Mouse (Mus musculus) natural killer cell, adult 2 months (primary cell): Measurements from ENCODE around the gene Ampd2.

Source experiments
- DNase-seq, 2 experiments: peaks; one replicate each; pipeline ENCODE4 v3.0.0; 2022; ENCODE audit warnings: low spot score in 2 of 2

Gene Ampd2

GRCm38 (mm10) chr3:108086470-108086979 lies at the start of gene Ampd2:
Gene Ampd2 (minus strand): TSS chr3:108086651.
- DNase-seq, result peak in 1 of 2 experiments; percentile 22

GRCm38 (mm10) chr3:108134701-108135100 lies 48.2 kb upstream of the Ampd2 start:
- DNase-seq, result no peak

DNA sequence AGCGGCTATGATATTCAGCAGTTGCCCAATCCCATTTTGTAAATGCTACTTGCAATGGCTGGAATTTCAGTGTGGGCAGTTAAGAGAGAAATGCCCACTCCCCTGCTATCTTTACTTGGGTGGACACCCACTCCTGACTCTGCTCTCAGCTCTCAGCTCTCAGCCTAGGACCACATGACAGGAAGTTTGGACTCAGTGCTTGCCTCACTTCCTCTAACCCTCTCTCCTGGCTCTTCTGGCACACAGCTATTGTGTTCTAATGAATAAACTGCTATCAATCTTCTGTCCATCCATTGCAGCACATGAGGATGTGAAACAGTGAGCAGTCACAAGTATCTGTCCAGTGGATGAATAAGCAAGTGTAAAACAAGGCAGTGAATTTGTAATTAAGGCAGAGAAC lies 46.0 kb upstream of the Ampd2 start:
- no peak for DNase-seq

GRCm38 (mm10) chr3:108131821-108132220 lies 45.4 kb upstream of the Ampd2 start:
- DNase-seq, result no peak

DNA sequence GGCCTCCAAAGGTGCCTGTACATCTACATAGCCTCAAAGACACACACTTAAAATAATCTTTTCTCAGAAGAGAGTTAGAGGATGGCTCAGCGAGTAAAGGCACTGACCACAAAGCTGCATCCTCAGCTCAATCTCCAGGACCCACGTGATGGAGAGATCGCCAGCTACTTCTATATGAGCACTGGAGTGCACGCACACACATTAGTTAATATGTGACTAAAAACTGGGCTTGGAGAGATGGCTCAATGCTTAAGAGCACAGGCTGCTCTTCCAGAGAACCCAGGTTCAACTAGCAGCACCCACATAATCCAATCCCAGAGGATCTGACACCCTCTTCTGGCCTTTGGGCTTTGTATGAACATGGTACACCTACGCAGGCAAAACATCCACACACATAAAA lies 44.8 kb upstream of the Ampd2 start:
- no peak for DNase-seq

DNA sequence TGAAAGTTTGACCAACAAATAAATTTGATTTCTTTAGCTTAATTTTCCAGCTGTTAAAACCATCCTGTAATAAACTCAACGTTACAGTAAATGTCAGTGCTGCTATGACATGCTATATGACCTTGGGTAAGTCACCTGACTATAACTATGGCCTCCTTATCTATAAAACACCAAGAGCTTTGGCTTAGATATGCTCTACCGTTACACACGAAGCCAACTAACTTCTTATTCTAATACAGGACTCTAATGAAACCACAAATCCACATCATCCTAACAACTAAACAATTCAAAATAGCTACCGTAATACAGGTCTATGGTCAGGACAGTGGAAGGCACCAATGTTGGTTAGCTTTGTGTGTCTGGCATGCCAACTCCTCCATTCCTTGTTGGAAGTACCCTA lies 43.4 kb upstream of the Ampd2 start:
- no peak for DNase-seq

DNA sequence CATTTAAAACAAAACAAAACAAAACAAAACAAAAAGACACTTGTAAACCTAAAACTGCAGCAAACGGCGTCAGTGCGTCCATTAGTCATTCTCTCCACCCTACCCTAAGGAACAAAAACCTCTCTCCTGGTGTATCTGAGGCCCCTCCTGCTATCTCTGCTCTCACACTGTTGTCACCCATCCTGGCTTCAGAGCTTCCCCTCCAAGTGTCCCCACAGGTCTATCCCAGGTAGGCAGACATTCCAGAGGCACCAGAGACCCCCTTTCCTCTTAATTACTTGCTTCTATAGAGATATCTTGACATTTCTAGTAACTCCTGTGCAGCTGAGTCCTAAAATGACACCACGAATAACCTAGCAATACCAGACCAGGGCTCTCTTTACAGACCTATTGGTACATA lies 42.9 kb upstream of the Ampd2 start:
- DNase-seq, result no peak

DNA sequence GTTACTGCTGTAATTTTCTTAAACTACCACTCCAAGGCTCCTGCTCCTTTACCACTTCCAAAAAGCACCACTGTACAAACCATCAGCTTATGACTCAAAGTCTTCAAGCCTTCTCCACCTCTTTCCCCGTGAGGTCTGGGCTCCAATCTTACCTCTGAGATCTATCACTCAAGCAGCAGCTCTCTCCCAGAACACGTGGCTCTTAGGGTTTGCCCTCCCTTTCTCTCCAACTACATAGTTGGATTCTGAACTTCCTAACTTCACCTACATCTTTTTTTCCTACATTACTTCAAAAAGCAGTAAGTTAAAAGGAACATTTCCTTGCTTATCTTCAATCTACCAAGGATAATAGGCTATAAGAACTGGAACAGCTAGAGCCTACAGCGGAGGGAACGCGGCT lies 42.1 kb upstream of the Ampd2 start:
- DNase-seq, result no peak

DNA sequence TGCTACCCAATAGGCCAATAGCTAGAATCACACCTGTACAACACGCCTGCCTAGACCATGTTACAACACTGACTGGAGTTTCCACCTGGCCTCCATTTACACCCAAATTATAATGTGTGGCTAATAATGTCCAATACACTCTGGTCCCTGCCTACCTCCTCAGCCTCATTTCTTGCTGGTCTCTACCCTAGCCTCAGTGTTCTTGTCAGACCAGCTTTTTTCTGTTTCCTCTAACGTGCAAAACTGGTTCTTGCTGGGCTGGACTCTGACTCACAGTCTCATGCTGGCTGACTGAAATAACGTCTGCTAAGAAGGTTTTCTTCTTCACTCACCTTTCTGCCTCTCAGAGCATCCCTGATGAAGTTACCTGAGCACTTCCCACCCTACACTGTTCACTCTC lies 39.9 kb upstream of the Ampd2 start:
- no peak for DNase-seq

- no peak for DNase-seq
These were observed 37.7 kb upstream of the Ampd2 start for GRCm38 (mm10) chr3:108124131-108124530.

DNA sequence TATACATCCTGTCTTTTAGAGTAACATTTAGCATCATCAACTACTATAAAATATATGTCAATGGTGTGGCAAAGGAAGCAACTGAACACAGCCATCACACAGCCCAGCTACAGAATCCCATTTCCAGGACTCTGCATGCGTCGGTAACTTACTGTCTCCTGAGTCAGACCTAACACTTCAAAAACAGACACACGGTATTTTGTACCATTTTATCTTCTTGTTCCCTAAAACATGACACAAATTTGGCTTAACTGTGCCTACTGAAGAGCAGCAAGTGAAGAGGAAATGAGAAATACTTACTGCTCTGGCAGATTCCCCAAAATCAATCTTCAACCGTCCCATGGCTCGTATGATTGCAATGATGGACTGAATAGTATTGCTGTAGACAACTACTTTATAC lies 36.8 kb upstream of the Ampd2 start:
- DNase-seq, result no peak

DNA sequence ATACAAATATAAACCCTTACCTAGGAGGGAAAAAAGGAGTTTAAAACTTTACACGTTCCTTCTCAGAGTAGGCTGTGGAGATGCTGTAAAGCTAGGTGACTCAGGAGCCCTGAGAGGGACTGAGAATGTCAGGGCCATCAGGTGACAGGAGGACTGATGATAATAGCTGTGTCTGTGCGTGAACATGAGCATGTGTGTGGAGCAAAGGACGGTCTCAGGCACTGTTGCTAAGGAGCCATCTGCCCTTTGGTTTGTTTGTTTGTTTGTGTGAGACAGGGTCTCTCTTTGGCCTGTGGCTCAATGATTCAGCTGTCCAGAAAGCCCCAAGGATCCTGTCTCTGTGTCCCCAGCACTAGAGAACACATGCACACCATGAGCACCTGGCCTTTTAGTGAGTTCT lies 34.6 kb upstream of the Ampd2 start:
- no peak for DNase-seq

DNA sequence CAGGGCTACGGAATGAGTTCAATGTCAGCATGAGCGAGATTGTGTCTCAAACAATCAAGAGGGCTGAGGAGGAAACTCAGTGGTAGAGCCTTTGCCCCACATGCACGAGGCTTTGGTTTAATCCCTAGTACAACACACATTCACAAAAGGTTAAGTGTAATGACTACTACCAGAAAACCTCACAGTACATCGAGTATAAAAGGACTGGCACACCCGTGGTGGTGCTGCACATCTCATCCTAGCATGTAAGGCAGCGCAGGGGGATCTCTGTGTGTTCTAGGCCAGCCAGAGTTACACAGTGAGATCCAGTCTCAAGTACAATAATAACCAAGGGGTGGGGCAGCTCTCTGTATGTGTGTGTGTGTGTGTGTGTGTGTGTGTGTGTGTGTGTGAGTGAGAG lies 31.0 kb upstream of the Ampd2 start:
- no peak for DNase-seq

DNA sequence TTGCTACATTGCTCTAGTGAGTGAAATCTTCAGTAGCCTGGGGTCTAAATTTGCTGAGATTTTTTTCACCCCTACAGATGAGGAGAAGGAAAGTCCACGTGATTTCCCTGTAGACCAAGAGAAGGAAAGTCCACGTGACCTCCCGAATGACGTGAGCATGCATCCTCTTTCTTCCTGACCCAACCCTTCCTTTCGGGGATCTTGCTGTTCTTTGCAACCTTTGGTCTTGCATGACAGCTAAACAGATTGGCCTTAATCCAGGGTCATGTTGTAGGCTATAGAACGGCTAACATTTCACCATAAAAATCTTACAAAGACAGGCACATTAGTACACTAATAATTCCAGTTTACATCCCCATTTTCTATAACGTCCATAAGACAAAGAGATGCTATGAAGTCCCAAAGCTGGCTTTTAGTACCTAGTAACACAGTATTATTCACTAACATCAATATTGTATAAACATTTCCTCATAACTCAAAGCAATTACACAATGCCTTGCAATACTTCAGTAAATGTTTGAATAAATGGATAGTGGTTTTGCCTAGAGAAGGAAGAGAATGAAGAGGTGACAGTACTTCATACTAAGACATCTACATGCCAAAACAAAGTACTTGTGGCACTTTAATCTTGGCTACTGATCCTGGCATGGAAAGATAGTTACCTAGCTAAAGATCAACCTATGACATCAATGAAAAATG lies 27.3 kb upstream of the Ampd2 start:
- DNase-seq, result no peak

DNA sequence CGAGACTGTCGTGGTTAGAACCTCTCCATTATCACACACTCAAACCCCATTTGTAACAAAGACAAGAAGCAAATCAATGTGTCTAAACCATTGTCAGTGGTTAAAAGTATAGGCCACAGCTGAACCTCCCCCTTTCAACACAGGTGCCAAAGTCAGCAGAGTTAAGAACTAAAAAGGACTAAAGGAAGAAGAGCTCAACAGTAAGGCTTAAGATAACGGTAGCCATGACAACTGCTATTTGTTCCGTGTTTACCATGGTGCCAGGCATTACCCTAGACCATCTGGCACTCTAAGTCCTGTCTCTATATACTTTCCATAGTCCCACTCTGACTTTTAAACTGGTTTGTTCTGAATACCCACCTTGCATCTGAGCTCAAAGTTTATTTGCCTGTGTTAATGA lies 26.2 kb upstream of the Ampd2 start:
- DNase-seq, result no peak

DNA sequence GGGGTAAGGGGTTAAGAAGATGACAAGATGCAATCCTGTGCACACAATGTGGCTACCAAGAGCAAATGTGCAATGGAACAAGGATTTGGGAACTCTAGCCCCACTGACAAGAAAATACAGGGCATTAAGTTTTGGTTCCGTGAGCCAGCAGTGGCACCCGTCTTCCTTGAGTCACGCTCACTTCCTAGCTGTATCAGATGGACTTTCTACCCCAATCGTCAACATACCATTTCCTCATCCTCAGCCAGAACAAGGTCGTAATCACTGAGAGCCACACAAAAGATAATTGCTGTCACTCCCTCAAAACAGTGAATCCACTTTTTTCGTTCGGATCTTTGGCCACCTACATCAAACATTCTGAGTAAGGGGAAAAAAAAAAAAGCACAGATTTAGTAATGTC lies 25.8 kb upstream of the Ampd2 start:
- DNase-seq, result no peak

GRCm38 (mm10) chr3:108111320-108111719 lies 24.9 kb upstream of the Ampd2 start:
- no peak for DNase-seq

DNA sequence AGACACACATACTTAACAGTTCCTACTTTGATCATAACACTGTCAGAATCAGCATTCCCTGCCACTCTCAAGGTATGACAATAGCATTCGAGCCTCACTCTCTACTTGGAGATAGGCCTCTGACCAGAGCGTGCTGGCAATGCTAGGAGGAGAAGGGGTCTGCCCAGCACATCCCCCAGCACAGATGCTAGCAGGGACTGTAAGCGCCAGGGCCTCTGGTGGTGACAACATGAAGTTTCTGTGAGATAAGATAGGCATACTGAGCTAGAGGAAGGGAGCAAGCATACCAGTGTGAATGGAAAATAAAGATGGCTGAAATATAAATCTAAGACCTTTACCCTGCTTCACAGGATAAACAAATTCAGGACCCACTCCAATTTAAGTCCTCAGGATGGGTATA lies 18.8 kb upstream of the Ampd2 start:
- DNase-seq, result no peak

- no peak for DNase-seq
These were observed 15.6 kb upstream of the Ampd2 start for GRCm38 (mm10) chr3:108102075-108102474.

- DNase-seq, result no peak
These were observed 15.1 kb upstream of the Ampd2 start for GRCm38 (mm10) chr3:108101594-108101993.

DNA sequence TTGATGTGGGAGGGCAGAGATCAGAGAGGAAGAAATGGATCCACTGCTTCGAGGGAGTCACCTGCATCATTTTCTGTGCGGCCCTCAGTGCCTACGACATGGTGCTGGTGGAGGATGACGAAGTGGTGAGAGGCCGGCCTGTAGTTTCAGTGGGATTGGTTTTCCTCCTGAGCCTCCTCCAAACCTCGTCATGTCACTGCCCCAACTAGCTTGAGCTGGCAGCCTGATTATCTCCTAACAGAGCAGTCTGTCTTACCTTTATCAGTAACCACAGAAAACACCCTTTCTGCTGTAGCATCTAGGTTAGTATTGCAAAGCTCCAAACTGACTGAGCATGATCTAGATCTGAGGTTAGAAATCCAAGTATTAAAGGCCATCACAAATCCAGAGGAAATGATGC lies 11.9 kb upstream of the Ampd2 start:
- DNase-seq, result no peak

DNA sequence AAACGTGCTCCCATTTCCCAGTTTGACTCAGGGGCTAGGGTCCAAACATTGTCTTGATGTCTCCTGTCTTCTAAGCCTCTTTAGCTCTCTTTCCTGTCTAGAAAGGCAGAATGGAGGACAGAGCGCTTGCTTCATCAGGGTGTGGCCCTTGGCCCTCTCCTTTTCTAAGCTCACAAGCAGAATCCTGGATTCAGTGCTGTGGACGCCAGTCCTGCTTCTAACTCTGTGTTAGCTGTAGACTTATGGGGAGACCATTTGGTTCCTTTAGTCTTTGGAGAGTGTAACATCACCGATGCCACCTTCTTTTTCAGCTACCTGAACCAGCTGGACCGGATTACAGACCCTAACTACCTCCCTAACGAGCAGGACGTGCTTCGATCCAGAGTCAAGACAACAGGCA lies 11.2 kb upstream of the Ampd2 start:
- DNase-seq, result no peak

DNA sequence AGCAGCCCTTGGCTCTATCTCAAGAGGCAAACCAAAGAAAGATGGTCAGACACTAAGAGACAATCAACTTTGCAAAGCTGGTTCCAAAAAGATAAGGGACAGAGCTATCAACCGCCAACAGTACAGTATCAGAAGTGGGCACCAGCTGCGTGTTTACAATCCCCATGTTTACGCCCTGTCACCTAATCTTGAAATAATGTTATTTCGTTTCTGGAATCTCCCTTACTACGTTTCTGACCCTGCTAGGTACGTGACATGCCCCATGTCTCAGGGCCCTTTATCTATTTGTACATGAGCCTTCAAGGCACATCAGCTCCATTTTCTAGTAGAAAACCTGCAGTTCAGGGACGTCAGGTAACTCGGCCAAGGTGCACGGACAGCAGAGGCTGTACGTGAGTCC lies 10.3 kb upstream of the Ampd2 start:
- no peak for DNase-seq

DNA sequence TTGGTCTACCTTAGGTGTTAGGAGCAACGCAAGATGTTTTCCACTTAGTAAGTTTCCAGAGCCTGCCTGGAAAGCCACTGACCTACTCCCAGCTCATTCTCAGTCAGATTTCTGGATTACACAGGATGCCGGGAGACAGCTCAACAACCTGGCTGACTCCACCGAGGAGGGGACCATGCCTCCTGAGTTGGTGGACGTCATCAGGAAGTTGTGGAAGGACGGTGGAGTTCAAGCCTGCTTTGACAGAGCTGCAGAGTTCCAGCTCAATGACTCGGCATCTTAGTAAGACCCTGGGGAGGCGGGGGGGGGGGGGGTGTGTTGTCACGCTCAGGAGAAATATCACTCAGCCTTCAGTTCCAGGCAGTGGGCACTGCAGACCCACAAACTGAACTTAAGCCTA lies 9.8 kb upstream of the Ampd2 start:
- DNase-seq, result no peak
